Mouse (Mus musculus) ES-Bruce4 (cell line): ENCODE results near the gene Rheb.

ENCODE experiments used
- EP300 ChIP-seq: IDR thresholded peaks from 2 replicates; pipeline ENCODE4 v1.6.1; 2011; ENCODE audit warnings: low read depth, low read length; ENCODE audit not compliant: insufficient read depth
- POLR2A ChIP-seq: IDR thresholded peaks from one replicate; pipeline ENCODE4 v1.8.1; 2011; ENCODE audit warnings: low read length; ENCODE audit not compliant: insufficient read depth

GRCm38 (mm10) chr5:24817191-24817590 is 25.2 kb downstream of the Rheb start:
- TF ChIP-seq EP300 (no peak), POLR2A (no peak)
